Mouse (Mus musculus): ENCODE results near the gene Nufip1. TPM values are rescaled to one million over a fixed set of nuclear protein-coding genes. Genes with fewer than 3 reads are reported as not detected.

The Nufip1 gene
- total RNA-seq, 1 experiment, result 13.8 TPM

- no peaks in the 10 kb centered on the region for H3K9me3 ChIP-seq (ENCODE audit: control insufficient read depth, insufficient read depth, low read depth, low read length)
- H3K9ac ChIP-seq (ENCODE audit: insufficient read depth, low read depth, low read length, poor library complexity, severe bottlenecking), result no peak overlapping the region
- TF ChIP-seq ZNF384 (IDR thresholded peaks at IDR 0.05; ENCODE audit: low read depth, low read length) (no peak), CHD2 (IDR thresholded peaks at IDR 0.05; ENCODE audit: low read depth, low read length) (no peak), MAFK (IDR thresholded peaks at IDR 0.05; ENCODE audit: insufficient read depth, low read depth, low read length) (no peak), HCFC1 (IDR thresholded peaks at IDR 0.05; ENCODE audit: borderline replicate concordance, insufficient read depth, low read length) (no peak), ZC3H11A (IDR thresholded peaks at IDR 0.05; ENCODE audit: borderline replicate concordance, low read depth, low read length) (no peak)
- no peaks in the 10 kb centered on the region for H3K36me3 ChIP-seq (ENCODE audit: control insufficient read depth, insufficient read depth, low read length, poor library complexity, severe bottlenecking)
- H3K4me3 ChIP-seq (ENCODE audit: insufficient read depth in 1 of 2, low read depth in 1 of 2, low read length in 2 of 2, poor library complexity in 1 of 2, severe bottlenecking in 1 of 2), result peak overlapping the region; percentile 11 to 15; a peak in 2 of 4 replicates
- peaks cover 4 to 5% of the 10 kb centered on the region in 2 experiments; a peak in 1 of 4 replicates for H3K4me1 ChIP-seq (ENCODE audit: control insufficient read depth in 2 of 2, insufficient read depth in 2 of 2, low read length in 2 of 2, poor library complexity in 1 of 2)
- in situ Hi-C loops (cut with MboI; ENCODE audit: low sequenced_read_pairs in 2 of 2, unreplicated experiment in 2 of 2), result no loop called here
- DNase-seq (ENCODE audit: low read depth, low spot score), result no peak
- no peak overlapping the region for H3K27ac ChIP-seq (ENCODE audit: insufficient read depth, low read depth, low read length, poor library complexity, severe bottlenecking)
Measured at GRCm38 (mm10) chr14:76185358-76185757, 74.7 kb downstream of the Nufip1 start.

GRCm38 (mm10) chr14:76186299-76186698 is 75.6 kb downstream of the Nufip1 start:
- no peaks in the 10 kb centered on the region for H3K9me3 ChIP-seq (ENCODE audit: control insufficient read depth, insufficient read depth, low read depth, low read length)
- peaks cover 4 to 5% of the 10 kb centered on the region in 2 experiments; a peak in 1 of 4 replicates for H3K4me1 ChIP-seq (ENCODE audit: control insufficient read depth in 2 of 2, insufficient read depth in 2 of 2, low read length in 2 of 2, poor library complexity in 1 of 2)
- no peak overlapping the region for H3K9ac ChIP-seq (ENCODE audit: insufficient read depth, low read depth, low read length, poor library complexity, severe bottlenecking)
- no peaks in the 10 kb centered on the region for H3K36me3 ChIP-seq (ENCODE audit: control insufficient read depth, insufficient read depth, low read length, poor library complexity, severe bottlenecking)
- no peak overlapping the region for H3K27ac ChIP-seq (ENCODE audit: insufficient read depth, low read depth, low read length, poor library complexity, severe bottlenecking)
- TF ChIP-seq ZC3H11A (IDR thresholded peaks at IDR 0.05; ENCODE audit: borderline replicate concordance, low read depth, low read length), result no peak
- no peak for DNase-seq (ENCODE audit: low read depth, low spot score)
- in situ Hi-C loops (cut with MboI; ENCODE audit: low sequenced_read_pairs in 2 of 2, unreplicated experiment in 2 of 2), result no loop called here
- H3K4me3 ChIP-seq (ENCODE audit: insufficient read depth in 1 of 2, low read depth in 1 of 2, low read length in 2 of 2, poor library complexity in 1 of 2, severe bottlenecking in 1 of 2), result no peak overlapping the region

Other genes starting within 250 kb of the Nufip1 start
- gene Kctd4, start 155.9 kb upstream of the Nufip1 start, total RNA-seq (2012; rRNA removed), result 0.09 and 0.16 TPM in 2 replicates
- gene Gtf2f2, start 100.0 kb upstream of the Nufip1 start, total RNA-seq (2012; rRNA removed), result 23.2 and 25.5 TPM in 2 replicates
- gene Gpalpp1, start 131 bp upstream of the Nufip1 start, total RNA-seq (2012; rRNA removed), result 7.9 and 11.4 TPM in 2 replicates